Mouse (Mus musculus) midbrain, embryonic 14.5 days (tissue): ENCODE measurements at regions not wholly inside any gene's neighbourhood (a gene's known extent, or its start where the extent isn't known, plus 50 kb on each side); places are given as distances from the start of the nearest gene placed in this dataset.

ENCODE experiments used
- ATAC-seq: fragments of 200-750 bp; cut with Nextera tagmentation; 2 replicates; pipeline ENCODE4 v1.8.0; 2017; ENCODE audit warnings: moderate number of reproducible peaks, moderate library complexity; ENCODE audit not compliant: low FRiP score, low TSS enrichment
- DNase-seq: peaks from one replicate; pipeline ENCODE4 v3.0.0-alpha.2; 2015
- H3K27ac ChIP-seq: fragments of 300-500 bp; sonication (generic); replicated peaks from 2 replicates; pipeline ENCODE4 v1.5.1; 2014; ENCODE audit warnings: mild to moderate bottlenecking, low read depth, low read length, moderate library complexity
- H3K27me3 ChIP-seq: fragments of 300-500 bp; sonication (generic); 2 replicates; pipeline ENCODE4 v1.6.1; 2014; ENCODE audit warnings: low read length, control low read depth, mixed read lengths; ENCODE audit not compliant: control insufficient read depth, insufficient read depth
- H3K36me3 ChIP-seq: fragments of 300-500 bp; sonication (generic); 2 replicates; pipeline ENCODE4 v1.6.1; 2014; ENCODE audit warnings: low read length, control low read depth; ENCODE audit not compliant: control insufficient read depth, insufficient read depth
- H3K4me1 ChIP-seq: fragments of 300-500 bp; sonication (generic); 2 replicates; pipeline ENCODE4 v1.6.1; 2014; ENCODE audit warnings: mild to moderate bottlenecking, antibody characterized with exemption, low read length, control low read depth; ENCODE audit not compliant: control insufficient read depth, insufficient read depth
- H3K4me2 ChIP-seq: fragments of 300-500 bp; sonication (generic); 2 replicates; pipeline ENCODE4 v1.6.1; 2014; ENCODE audit warnings: mild to moderate bottlenecking, low read length, moderate library complexity
- H3K4me3 ChIP-seq: fragments of 300-500 bp; sonication (generic); replicated peaks from 2 replicates; pipeline ENCODE4 v1.5.1; 2014; ENCODE audit warnings: low read depth, low read length
- H3K9ac ChIP-seq: fragments of 300-500 bp; sonication (generic); replicated peaks from 2 replicates; pipeline ENCODE4 v1.6.1; 2014; ENCODE audit warnings: mild to moderate bottlenecking, low read length, moderate library complexity
- H3K9me3 ChIP-seq: fragments of 300-500 bp; sonication (generic); 2 replicates; pipeline ENCODE4 v1.6.1; 2016; ENCODE audit warnings: low read length, control low read depth, mixed read lengths; ENCODE audit not compliant: control insufficient read depth
- WGBS: fragments of 180-500 bp; shearing (Covaris S2); extraction: QIAGEN DNeasy Blood & Tissue Kit; methylation state at CpG from one replicate; pipeline ENCODE4 v1.1.7; 2014; 5-methylcytosine and 5-hydroxymethylcytosine counted together

DNA sequence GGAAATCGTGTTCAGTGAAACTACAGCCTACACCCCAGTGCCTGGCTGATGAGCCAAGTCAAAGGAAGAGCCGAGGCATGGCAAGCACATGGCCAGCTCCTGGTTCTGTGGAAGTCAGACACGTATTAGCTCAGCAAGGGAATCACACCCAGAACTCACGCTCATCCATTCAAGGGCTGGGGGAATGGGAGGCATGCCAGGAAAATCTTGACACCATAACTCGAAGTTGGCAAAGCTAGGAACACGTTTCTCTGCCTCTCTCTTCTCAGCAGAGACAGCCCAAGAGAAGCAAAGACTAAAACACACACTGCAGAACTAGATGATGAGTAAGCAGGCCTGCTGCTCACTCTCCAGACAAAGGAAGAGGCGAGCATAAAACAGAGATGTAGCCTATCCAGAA lies 53.5 kb upstream of the Ypel5 start:
- 67% methylated on average over 7 of the region's 7 CpGs for WGBS
- Histone ChIP-seq H3K4me3 (no peak overlapping the region), H3K36me3 (no peaks in the 10 kb centered on the region), H3K9me3 (no peaks in the 10 kb centered on the region), H3K9ac (no peak overlapping the region), H3K4me1 (no peaks in the 10 kb centered on the region), H3K27me3 (no peaks in the 10 kb centered on the region), H3K27ac (no peak overlapping the region), H3K4me2 (no peak overlapping the region)
- no peak for ATAC-seq
- no peak for DNase-seq

DNA sequence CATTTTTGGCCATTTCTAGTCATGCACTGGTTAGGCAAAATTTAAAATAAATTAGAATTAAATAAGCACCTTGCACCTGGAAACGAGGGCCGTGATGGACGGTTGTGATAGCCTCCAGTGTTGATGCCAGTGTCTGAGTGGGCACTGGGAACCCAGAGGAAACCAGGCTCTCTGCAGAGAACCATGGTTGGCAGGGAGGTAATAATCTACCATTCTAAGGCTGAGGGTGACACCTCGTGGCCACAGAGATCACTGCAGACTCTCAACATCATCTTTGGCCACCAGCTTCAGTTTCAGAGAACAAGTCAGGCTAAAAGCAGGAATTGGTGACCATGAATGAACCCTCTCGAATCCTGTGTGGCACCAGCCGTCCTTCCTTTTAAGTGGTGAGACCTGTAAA lies 54.5 kb upstream of the Ypel5 start:
- Histone ChIP-seq H3K9ac (no peak overlapping the region), H3K36me3 (no peaks in the 10 kb centered on the region), H3K27me3 (no peaks in the 10 kb centered on the region), H3K4me1 (no peaks in the 10 kb centered on the region), H3K27ac (no peak overlapping the region), H3K4me3 (no peak overlapping the region), H3K9me3 (no peaks in the 10 kb centered on the region), H3K4me2 (no peak overlapping the region)
- 19% methylated on average over 6 of the region's 6 CpGs for WGBS
- ATAC-seq (no peak; the same call in 1 of the 2 replicates), DNase-seq (peak; percentile 91)

DNA sequence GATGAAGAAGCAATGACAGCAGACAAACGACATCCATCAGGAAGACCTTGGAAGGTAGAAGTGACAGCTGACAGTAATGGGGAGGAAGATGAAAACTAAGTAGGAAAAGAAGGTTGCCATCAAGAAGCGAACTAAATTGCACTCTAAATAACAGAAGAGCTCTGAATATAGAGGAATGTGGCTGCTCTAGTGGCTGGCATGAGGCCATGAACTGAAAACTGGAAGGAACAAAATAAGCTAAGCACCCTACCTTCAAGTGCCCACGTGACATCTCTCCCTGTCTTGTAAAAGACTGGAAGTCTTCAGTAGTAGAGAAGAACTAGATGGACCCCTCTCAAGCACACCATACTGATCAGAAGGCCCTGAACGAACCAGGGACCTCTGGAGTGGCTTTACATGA lies 68.0 kb upstream of the Ypel5 start:
- no peak overlapping the region for H3K27ac ChIP-seq
- H3K36me3 ChIP-seq: no peaks in the 10 kb centered on the region
- no peaks in the 10 kb centered on the region for H3K9me3 ChIP-seq
- no peak overlapping the region for H3K4me2 ChIP-seq
- no peak overlapping the region for H3K4me3 ChIP-seq
- H3K27me3 ChIP-seq: no peaks in the 10 kb centered on the region
- H3K9ac ChIP-seq: no peak overlapping the region
- no peaks in the 10 kb centered on the region for H3K4me1 ChIP-seq
- WGBS: 81% methylated on average over 4 of the region's 4 CpGs
- ATAC-seq (no peak), DNase-seq (no peak)

DNA sequence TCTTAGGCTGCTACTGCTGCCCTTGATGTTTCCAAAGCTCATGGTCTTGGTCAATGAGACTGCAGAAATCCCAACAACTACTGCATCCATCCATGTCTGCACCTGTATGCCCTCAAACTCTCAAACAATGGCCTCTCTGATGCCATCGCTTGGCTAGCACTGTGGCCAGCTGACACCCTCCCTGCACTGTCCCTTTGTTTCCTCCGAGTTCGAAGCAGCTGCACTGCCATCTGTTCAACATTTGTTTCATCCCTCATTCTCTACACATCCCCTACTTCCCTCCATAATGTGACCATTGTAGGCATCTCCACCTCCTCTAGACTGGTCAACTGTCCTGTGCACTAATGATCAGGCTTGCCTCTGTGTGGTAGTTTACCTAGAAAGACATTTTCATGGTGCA lies 75.3 kb upstream of the Ypel5 start:
- ATAC-seq: no peak
- H3K4me2 ChIP-seq: no peak overlapping the region
- DNase-seq: no peak
- no peak overlapping the region for H3K27ac ChIP-seq
- WGBS: 63% methylated on average over 3 of the region's 3 CpGs
- H3K9ac ChIP-seq: no peak overlapping the region
- H3K4me3 ChIP-seq: no peak overlapping the region
- no peaks in the 10 kb centered on the region for H3K4me1 ChIP-seq
- H3K36me3 ChIP-seq: no peaks in the 10 kb centered on the region
- H3K27me3 ChIP-seq: no peaks in the 10 kb centered on the region
- no peaks in the 10 kb centered on the region for H3K9me3 ChIP-seq

DNA sequence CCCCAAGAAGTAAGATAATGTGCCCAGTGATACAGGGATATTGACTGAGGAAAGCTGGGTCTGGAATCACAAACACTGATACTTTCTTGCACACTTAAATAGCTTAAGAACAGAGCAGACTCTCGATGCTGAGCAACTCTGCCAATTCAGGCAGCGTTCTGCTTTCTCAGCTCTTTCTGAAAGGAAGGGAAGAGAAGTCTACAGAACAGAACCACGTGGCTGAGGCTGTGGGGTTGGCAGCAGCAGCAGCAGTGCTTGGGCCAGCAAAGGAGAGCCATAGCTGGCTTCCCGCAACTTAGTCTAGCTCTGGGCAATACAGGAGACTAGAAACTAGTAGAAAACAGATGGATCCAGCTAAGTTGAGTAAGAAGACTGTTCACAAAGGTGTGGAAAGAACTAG lies 89.8 kb upstream of the Ypel5 start:
- Histone ChIP-seq H3K4me2 (no peak overlapping the region), H3K27me3 (no peaks in the 10 kb centered on the region), H3K27ac (no peak overlapping the region), H3K9ac (no peak overlapping the region), H3K4me1 (no peaks in the 10 kb centered on the region), H3K9me3 (no peaks in the 10 kb centered on the region), H3K4me3 (no peak overlapping the region), H3K36me3 (no peaks in the 10 kb centered on the region)
- ATAC-seq (no peak), DNase-seq (no peak)
- 71% methylated on average over 4 of the region's 4 CpGs for WGBS

DNA sequence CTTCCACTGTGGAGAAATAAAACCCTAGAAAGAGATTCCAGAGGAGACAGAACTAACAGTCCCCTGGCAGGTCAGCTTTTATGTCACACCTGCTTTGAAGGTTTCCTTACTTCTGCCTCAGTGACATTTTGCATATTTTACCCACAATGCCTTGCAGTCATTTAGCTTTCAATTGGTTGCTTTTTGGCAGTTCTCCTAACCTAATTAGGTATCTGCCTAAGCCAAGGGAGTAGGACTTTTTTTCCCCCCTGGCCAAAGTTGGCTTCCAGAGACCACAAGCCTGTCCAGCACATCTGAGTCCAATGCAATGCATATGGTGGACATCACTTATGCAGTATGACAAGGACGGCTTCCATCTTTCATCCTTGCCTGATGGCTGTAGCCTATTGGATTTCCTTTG lies 103.2 kb upstream of the Ypel5 start:
- 84% methylated on average over 1 of the region's 1 CpGs for WGBS
- no peak for DNase-seq
- no peak overlapping the region for H3K9ac ChIP-seq
- H3K4me1 ChIP-seq: no peaks in the 10 kb centered on the region
- no peak for ATAC-seq
- H3K4me3 ChIP-seq: no peak overlapping the region
- H3K36me3 ChIP-seq: no peaks in the 10 kb centered on the region
- no peak overlapping the region for H3K4me2 ChIP-seq
- no peaks in the 10 kb centered on the region for H3K9me3 ChIP-seq
- no peaks in the 10 kb centered on the region for H3K27me3 ChIP-seq
- no peak overlapping the region for H3K27ac ChIP-seq

DNA sequence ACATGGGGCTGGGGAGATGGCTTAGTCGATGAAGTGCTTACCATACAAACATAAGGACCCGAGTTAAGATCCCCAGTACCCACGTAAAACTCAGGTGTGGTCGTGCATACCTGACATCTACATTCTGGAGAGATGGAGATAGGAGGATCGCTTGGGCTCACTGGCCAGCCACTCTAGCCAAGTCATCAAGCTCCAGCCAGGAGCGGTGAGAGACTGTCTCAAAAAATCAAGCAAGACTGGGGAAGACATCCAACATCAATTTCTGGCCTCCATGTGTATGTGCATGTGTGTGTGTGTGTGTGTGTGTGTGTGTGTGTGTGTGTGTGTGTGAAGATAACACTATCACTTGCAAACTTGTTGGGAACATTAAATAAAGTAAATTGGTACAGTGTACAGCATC lies 104.6 kb upstream of the Ypel5 start:
- Histone ChIP-seq H3K36me3 (no peaks in the 10 kb centered on the region), H3K4me3 (no peak overlapping the region), H3K4me2 (no peak overlapping the region), H3K27ac (no peak overlapping the region), H3K4me1 (no peaks in the 10 kb centered on the region), H3K9ac (no peak overlapping the region), H3K9me3 (no peaks in the 10 kb centered on the region), H3K27me3 (no peaks in the 10 kb centered on the region)
- ATAC-seq (no peak), DNase-seq (no peak)
- WGBS: 91% methylated on average over 6 of the region's 6 CpGs

DNA sequence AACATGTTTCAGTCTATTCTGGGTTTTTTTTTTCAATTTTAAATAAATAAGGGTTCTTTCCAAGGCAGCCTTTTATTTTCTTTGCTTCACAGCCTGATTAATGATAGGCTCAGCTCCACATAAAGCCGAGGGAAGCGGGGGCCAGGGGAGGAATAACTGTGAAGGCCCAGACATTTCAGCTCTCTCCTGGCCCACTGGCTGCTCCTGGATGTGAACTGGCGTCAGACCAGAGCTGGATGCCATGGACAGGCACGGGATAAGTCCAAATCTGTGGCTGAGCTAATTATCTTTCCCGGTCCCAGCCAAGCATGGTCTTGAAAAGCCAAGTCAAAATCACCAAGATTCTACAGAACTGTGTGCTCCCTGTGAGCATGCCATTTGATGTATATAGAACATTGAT lies 105.1 kb upstream of the Ypel5 start:
- H3K4me1 ChIP-seq: no peaks in the 10 kb centered on the region
- H3K27me3 ChIP-seq: no peaks in the 10 kb centered on the region
- no peak overlapping the region for H3K4me2 ChIP-seq
- no peak for ATAC-seq
- H3K36me3 ChIP-seq: no peaks in the 10 kb centered on the region
- DNase-seq: no peak
- H3K27ac ChIP-seq: no peak overlapping the region
- no peaks in the 10 kb centered on the region for H3K9me3 ChIP-seq
- H3K4me3 ChIP-seq: no peak overlapping the region
- no peak overlapping the region for H3K9ac ChIP-seq
- 80% methylated on average over 5 of the region's 5 CpGs for WGBS

DNA sequence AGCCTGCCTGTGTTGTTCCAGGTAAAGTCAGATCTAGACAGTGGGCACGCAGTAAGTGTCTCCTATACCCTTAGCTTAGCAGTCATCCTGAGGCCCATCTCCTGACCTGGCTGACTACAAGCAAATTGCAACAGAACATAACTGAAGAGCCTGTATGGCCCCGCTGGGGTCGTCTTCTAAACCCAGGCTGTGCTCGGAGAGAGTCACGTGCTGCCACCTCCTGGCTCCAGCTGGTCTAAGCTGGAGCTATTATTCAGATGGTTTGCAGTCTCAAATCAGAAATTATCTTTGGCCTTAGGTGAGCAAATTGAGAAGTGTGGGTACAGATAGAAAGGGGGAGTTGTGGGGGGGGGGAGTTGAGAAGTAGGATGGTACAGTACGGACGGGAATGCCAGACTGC lies 115.5 kb upstream of the Ypel5 start:
- Histone ChIP-seq H3K9me3 (no peaks in the 10 kb centered on the region), H3K4me3 (no peak overlapping the region), H3K27ac (no peak overlapping the region), H3K9ac (no peak overlapping the region), H3K4me2 (no peak overlapping the region), H3K4me1 (no peaks in the 10 kb centered on the region; the same call in 1 of the 2 replicates), H3K27me3 (no peaks in the 10 kb centered on the region), H3K36me3 (no peaks in the 10 kb centered on the region)
- ATAC-seq (no peak; the same call in 1 of the 2 replicates), DNase-seq (peak; percentile 78)
- 52% methylated on average over 7 of the region's 7 CpGs for WGBS
